Mouse (Mus musculus) urinary bladder, postnatal 36 days (tissue): ENCODE results near the gene Secisbp2.

ENCODE experiments used
- DNase-seq, 2 experiments: peaks; one replicate each; pipeline ENCODE4 v3.0.0; 2022; ENCODE audit warnings: low spot score in 2 of 2, mixed read lengths in 1 of 2

Secisbp2 gene

DNA sequence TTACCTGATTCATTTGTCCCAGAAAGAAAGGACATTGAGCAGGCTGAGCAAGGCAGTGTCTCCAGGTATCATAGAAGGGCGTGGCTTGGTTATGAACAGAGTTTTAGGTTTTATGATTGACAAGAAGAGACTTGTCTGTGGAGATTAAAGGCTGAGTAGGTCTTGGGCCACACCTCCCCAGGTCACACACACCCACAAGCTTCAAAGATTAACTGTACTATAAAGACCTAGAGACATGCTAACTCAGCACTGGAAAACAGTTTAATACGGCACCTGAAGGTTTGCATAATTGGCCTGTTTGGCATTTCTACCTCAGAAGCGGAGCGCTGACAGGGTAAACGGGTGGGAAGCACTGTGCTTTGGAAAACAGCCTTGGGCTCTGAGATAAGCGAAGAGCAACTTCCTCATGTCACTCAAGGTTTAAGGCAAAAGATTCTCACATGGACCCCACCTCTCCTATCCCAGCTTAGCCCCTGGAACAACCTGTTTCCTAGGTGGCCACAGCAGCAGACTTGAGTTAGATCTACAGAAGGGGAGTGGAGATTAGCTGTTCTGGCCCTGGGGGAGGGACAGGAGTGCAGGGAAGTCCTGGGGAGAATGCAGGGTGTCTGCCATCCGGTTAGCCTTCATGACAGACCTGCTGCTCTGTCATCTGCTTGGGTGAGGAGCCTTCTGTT lies 33.9 kb downstream of the Secisbp2 start:
- peak; percentile 14 to 15 for DNase-seq

DNA sequence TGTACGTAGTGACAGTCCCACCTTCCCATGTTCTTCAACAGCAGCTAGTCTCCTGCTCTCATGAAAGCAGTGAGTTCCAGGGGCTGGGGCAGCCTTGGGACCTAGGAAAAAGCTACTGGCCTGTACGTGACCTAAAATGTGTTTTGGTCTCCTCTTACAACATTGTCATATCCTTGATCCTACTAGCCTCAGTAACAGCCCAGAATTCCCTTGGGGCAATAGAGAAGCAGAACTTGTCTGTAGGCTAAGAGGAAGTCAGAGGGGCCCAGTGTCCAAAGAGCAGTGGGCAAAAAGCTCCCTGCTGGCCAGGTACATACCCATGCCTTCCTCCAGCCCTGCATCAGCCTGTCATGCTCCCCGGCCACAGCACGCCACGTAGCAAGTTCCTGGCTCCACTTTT lies 35.5 kb downstream of the Secisbp2 start:
- DNase-seq = no peak

DNA sequence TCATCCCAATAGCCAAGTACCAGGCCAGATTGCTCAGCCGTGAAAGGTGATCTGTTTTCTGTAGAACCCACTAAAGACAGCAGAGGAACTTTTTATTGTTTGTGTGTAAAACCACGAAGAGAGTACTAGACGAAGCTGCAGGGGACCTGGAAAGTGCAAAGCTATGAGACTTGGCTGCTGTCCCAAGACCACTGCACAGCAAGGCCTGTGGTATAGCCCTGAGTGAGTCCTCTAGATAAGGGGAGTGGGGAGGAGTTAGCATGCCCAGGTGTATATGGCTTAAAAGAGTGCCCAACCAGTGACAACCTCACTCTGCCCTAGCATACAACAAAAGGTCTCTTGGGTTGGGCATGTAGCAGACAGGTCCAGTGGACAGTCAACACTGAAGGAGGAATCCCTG lies 37.2 kb downstream of the Secisbp2 start:
- no peak for DNase-seq

GRCm38 (mm10) chr13:51696481-51696880 lies 45.0 kb downstream of the Secisbp2 start:
- no peak for DNase-seq

GRCm38 (mm10) chr13:51697455-51697854 lies 46.0 kb downstream of the Secisbp2 start:
- DNase-seq = no peak

DNA sequence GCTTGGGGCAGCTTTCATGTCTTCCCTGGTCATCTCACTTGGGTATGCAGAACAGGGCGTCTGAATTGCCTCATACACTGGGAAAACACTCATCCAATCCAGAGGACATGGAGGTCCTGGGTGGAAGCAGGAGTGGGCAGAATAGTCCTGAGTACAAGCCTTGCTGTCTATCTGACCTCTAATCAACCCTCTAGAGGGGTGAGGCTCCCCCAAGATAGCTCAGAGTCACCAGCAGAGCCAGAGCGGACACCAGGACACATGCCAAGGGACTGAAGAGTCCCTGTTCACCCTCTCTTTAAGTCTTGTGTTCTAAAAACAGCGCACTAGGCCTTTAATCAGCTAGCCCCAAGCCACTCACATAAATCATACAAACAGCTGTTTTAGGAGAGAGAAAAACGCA lies 46.4 kb downstream of the Secisbp2 start:
- DNase-seq = no peak

DNA sequence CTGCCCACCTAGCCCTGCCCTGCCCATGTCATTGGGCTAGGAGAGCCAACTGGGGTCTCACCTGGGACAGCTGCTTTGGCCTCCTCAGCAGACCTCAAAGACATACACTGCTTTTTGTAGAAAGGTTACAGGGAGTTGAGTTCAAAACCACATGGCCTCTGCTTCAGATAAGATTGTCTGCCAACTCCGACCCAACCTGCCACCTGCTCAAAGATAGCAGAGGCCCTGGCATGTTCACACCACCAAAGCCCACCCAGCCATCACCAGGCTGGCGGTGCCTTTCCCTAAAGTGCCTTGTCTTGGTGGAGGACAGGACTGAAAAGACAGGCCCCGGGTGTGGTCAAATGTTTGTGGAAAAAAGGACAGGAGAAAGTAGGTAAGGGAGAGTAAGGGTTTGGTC lies 46.8 kb downstream of the Secisbp2 start:
- DNase-seq = no peak

DNA sequence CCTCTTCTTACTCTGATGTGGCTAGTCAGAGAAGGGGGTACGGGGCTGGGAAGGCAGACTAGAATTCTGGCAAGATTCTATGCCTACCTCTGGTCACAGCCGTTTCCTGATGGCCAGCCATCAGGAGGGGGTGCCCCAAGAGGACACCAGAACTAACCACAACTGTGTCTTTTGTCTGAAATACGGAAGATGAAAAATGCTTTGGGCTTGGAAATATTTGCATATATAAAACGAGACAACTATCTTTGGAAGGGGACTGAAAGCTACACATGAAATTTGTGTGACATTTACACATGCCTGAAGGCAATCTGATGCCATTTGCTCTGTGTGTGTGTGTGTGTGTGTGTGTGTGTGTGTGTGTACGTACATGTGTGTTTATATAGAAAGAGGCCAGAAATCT lies 52.4 kb downstream of the Secisbp2 start:
- DNase-seq = no peak

DNA sequence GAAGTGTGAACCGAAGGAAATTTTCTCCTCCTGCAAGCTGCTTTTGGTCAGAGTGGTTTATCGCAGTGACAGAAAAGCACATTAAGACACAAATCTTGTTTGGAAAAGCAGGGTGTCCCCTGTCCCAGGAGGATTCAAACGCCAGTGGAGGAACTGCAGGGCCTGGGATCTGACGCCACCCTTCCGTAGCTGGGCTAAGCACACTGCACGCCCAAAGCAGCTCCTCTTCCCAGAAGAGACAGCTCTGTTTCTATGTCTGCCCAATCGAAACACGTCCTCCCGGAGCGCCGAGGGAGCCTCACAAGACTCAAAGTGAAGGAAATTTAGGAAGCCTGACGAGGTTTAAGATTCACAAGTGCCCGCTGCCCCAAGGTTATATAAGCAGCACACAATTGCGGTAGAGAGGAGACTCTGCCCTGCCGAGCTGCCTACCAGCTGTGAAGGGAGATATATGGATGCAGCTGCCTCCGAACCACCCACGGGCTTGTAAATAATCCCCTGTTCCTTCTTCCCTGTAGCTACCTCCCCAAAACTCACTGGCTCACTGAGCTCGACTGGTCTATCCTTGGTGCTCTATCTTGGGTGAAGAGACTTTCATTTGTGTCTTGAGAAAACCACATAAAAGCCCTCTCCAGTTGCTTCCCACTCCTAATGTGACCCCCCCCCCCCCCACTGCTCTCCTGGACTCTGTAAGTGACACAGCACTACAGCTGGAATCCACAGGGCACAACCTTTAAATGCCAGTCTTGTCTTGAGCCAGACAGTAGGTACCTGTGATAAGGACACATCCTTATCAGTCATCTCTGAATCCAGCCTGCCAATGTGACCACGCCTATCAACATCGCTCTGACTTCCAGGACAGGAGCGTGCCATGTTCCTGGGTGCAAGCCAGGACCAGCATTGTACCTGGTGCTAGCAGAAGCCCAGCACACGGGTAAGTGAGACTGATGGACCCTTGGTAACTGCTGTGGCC lies 54.7 kb downstream of the Secisbp2 start:
- DNase-seq = no peak

DNA sequence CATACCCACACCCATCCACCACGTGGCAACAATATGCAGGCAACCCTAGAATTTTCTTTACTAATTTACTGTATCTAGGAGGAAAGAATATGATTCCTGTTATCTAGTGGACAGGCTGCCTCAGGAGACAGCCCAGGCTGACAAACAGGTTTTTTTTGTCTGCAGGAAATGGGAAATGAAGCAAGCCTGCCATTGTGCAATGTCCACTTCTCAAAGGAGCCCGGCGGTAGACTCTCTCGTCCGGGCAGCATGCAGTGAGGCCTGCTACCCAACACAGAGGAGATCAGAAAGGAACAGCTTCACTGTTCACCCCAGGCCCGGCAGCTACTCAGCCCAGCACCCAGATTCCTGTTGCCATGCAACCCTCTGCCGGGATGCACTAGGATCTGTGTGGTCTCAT lies 59.2 kb downstream of the Secisbp2 start:
- peak; percentile 26 to 65 for DNase-seq

DNA sequence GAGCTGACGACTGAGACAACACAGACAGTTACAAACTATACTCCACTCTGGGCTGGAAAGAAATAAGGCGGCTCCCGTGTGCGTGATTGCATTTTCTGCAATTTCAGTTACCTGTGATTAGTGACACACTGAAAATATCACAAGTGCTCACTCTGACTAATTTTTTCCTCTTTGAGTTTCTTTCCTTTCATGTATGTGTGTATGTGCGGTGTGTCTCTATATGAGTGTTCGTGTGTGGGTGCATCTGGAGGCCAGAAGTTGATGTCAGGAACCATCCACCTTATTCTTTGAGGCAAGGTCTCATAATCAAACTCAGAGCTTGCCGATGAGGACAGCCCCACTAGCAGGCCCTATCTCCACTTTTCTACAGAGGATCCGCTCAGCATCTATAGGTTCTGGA lies 60.5 kb downstream of the Secisbp2 start:
- DNase-seq = no peak

- DNase-seq = no peak
Measured at GRCm38 (mm10) chr13:51716350-51717263, 65.1 kb downstream of the Secisbp2 start.

DNA sequence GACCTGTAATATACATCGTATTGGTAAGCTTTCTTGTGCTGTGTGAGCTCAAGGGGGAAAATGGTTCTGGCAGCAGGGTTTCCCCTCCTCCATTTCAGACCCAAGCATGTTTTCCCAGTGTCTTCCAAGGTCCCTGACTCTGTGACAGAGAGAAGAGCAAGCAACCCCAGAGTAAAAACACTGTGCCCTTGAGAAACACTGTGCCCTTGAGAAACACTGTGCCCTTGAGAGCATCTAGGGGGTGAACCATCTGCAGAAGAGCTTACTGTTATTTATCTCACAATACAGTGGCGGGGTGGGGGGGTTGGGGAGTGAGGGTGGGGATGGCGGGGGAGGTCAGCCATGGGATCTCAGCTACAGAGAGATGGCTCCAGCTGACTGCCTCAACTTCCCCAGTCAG lies 67.8 kb downstream of the Secisbp2 start:
- no peak for DNase-seq

GRCm38 (mm10) chr13:51720556-51720955 lies 69.1 kb downstream of the Secisbp2 start:
- DNase-seq = no peak

DNA sequence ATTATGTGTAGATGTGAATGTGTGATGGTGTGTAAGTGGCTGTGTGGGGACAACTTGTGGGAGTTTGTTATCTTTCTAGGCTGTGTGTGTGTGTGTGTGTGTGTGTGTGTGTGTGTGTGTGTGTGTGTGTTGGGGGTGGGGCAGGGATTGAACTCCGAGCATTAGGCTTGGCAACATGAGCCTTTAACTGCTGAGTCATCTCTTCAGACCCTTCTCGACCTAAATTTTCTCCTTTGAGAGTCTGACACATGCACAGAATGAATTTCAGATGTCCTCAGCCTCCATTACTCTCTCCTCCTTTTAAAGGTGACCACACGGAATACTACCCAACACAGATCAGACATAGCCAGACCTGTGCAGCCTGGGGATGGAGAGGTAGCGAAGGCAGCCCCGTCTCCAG lies 71.6 kb downstream of the Secisbp2 start:
- DNase-seq = no peak

- no peak for DNase-seq
Measured at GRCm38 (mm10) chr13:51724566-51724965, 73.1 kb downstream of the Secisbp2 start.

- DNase-seq = no peak
Measured at GRCm38 (mm10) chr13:51725446-51725845, 73.9 kb downstream of the Secisbp2 start.

DNA sequence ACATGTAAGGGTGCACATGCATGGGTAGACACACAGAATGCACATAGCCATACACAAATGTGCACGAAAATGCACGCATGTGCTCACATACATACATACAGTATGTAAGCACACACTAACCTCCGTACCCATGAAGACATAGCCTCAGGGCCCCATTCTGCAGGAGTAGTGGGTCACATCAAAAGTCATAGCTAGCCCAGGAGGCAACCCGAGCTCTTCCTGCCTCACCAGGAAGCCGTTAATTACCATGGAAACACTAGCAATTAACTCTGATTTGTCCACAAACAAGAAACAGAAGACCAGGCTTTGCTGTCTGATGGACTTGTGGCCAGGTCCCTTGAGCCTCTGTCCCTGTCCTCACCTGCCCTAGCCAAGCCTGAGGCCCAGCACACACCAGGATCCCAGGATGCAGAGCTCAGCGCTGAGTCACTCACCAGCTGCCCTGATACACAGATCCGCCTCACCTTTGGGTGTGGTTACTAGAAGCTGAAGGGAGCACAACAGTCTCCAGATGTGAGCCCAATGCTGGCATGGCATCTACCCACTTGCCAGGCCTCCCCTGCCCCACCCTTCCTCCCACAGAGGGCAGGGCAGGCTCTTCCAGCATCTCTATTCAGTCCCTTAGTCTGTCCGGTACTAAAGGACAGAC lies 74.6 kb downstream of the Secisbp2 start:
- no peak for DNase-seq

DNA sequence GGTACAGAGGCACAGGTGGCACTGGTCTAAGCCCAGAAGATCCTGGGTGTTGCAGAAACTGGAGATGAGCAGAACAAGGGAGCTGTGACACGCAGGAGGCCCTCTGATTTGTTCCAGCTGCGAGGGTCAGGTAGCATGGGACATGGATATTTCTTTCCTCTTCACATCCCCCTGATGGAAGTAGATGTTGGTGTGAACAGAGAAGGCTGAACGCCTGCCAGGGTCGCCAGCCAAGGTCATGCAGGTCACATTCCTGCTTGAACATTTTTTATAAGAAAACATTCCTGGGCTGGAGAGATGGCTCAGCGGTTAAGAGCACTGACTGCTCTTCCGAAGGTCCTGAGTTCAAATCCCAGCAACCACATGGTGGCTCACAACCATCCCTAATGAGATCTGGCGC lies 75.9 kb downstream of the Secisbp2 start:
- no peak for DNase-seq

DNA sequence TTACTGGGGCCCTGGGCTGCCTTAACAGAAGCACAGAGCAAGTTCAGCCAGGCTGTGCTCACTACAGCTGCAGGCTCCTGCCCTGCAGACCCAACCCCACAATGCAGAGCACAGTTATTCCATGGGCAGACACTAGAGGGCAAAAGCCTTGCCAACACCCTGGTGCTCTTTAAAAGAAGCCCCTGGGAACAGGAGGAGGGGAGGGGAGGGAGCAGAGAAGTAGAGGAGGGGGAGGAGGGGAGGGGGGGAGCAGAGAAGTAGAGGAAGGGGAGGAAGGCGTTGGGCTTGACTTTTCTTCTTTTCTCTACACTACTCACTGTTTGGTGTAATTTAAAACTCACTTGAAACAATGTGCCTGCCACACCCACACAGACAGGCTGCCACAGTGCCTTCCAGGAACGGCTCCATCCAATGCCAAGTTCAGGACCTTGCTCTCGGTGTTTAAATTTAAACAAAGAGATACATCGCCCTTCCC lies 78.4 kb downstream of the Secisbp2 start:
- DNase-seq = no peak

GRCm38 (mm10) chr13:51731474-51731873 lies 80.0 kb downstream of the Secisbp2 start:
- no peak for DNase-seq
